Mouse (Mus musculus) hindbrain, postnatal 0 days (tissue): ENCODE results near the gene Bpifb9a. TPM values are rescaled to one million over a fixed set of nuclear protein-coding genes. Genes with fewer than 3 reads are reported as not detected.
A peak's percentile ranks its signal among the peaks of the same experiment; 100 is the strongest.
"Not testable (repeated sequence)": the region's sequence is repeated elsewhere in the genome, so short reads cannot be mapped to it uniquely, and the experiment has no call there.

ENCODE experiments used
- ATAC-seq: fragments of 200-750 bp; cut with Nextera tagmentation; 2 replicates; pipeline ENCODE4 v1.8.0; 2017; ENCODE audit warnings: mild to moderate bottlenecking, moderate TSS enrichment, moderate library complexity
- DNase-seq: peaks from one replicate; pipeline ENCODE4 v3.0.0-alpha.2; 2015; ENCODE audit warnings: low spot score
- H3K27ac ChIP-seq: fragments of 300-500 bp; sonication (generic); 2 replicates; pipeline ENCODE4 v1.5.1; 2014; ENCODE audit warnings: mild to moderate bottlenecking
- H3K27me3 ChIP-seq: fragments of 300-500 bp; sonication (generic); 2 replicates; pipeline ENCODE4 v1.6.1; 2014; ENCODE audit warnings: low read length, mixed read lengths; ENCODE audit not compliant: insufficient read depth
- H3K36me3 ChIP-seq: fragments of 300-500 bp; sonication (generic); 2 replicates; pipeline ENCODE4 v1.6.1; 2014; ENCODE audit warnings: low read length, mixed read lengths; ENCODE audit not compliant: insufficient read depth
- H3K4me1 ChIP-seq: fragments of 300-500 bp; sonication (generic); 2 replicates; pipeline ENCODE4 v1.6.1; 2014; ENCODE audit warnings: antibody characterized with exemption, low read length, mixed read lengths; ENCODE audit not compliant: insufficient read depth
- H3K4me2 ChIP-seq: fragments of 300-500 bp; sonication (generic); 2 replicates; pipeline ENCODE4 v1.6.1; 2014; ENCODE audit warnings: low read depth, mild to moderate bottlenecking, low read length, moderate library complexity, mixed read lengths
- H3K4me3 ChIP-seq: fragments of 300-500 bp; sonication (generic); 2 replicates; pipeline ENCODE4 v1.5.1; 2014; ENCODE audit warnings: low read length
- H3K9ac ChIP-seq: fragments of 300-500 bp; sonication (generic); replicated peaks from 2 replicates; pipeline ENCODE4 v1.6.1; 2014; ENCODE audit warnings: mild to moderate bottlenecking, low read length, moderate library complexity, mixed read lengths
- H3K9me3 ChIP-seq: fragments of 300-500 bp; sonication (generic); 2 replicates; pipeline ENCODE4 v1.6.1; 2016; ENCODE audit warnings: low read length, mixed read lengths
- CTCF ChIP-seq: IDR thresholded peaks from 2 replicates; pipeline ENCODE4 v1.5.1; 2016; ENCODE audit warnings: antibody characterized with exemption, control low read depth, low read depth
- WGBS: fragments of 180-500 bp; shearing (Covaris S2); extraction: QIAGEN DNeasy Blood & Tissue Kit; methylation state at CpG from one replicate; pipeline ENCODE4 v1.1.7; 2014; 5-methylcytosine and 5-hydroxymethylcytosine counted together
- polyA plus RNA-seq: library from polyadenylated mRNA; unstranded; fragments of >200 nt; fragmentation: Nextera tagmentation; extraction: Ambion mirVana; gene quantifications from 2 replicates; pipeline ENCODE4 v1.2.1, GENCODE M21; 2015
- total RNA-seq: library from RNA; depleted of rRNA; stranded (reverse); fragments of >200 nt; gene quantifications from 2 replicates; pipeline ENCODE4 v1.2.3, GENCODE M21; 2014; rRNA removed

Gene Bpifb9a
- total RNA-seq (not detected in 2 replicates), polyA plus RNA-seq (0.44 TPM in 1 of 2 replicates, not detected in the other)

- not testable (repeated sequence) for H3K4me1 ChIP-seq, ATAC-seq, H3K27ac ChIP-seq, H3K4me2 ChIP-seq, H3K9me3 ChIP-seq, H3K27me3 ChIP-seq, H3K36me3 ChIP-seq, H3K9ac ChIP-seq, DNase-seq, H3K4me3 ChIP-seq
- WGBS: 81% methylated on average over 5 of the region's 5 CpGs
These were observed at the start of gene Bpifb9a for GRCm38 (mm10) chr2:154257554-154257953. Gene Bpifb9a, plus strand, starts transcription at chr2:154257854.

GRCm38 (mm10) chr2:154209112-154209511 lies 48.5 kb upstream of the Bpifb9a start:
- Histone ChIP-seq H3K27me3 (no peaks in the 10 kb centered on the region), H3K36me3 (no peaks in the 10 kb centered on the region), H3K4me3 (no peak overlapping the region), H3K4me1 (no peaks in the 10 kb centered on the region), H3K27ac (no peak overlapping the region), H3K9ac (no peak overlapping the region), H3K4me2 (no peak overlapping the region), H3K9me3 (no peaks in the 10 kb centered on the region)
- ATAC-seq (peak; percentile 14; the same call in 1 of the 2 replicates), DNase-seq (peak; percentile 78)
- 12% methylated on average over 3 of the region's 3 CpGs for WGBS
- peak; percentile 79 for TF ChIP-seq CTCF

GRCm38 (mm10) chr2:154211121-154211520 lies 46.5 kb upstream of the Bpifb9a start:
- H3K4me3 ChIP-seq: no peak overlapping the region
- H3K9ac ChIP-seq: no peak overlapping the region
- no peak overlapping the region for H3K27ac ChIP-seq
- no peaks in the 10 kb centered on the region for H3K36me3 ChIP-seq
- TF ChIP-seq CTCF: no peak
- 23% methylated on average over 1 of the region's 1 CpGs for WGBS
- no peaks in the 10 kb centered on the region for H3K9me3 ChIP-seq
- peak; percentile 39 for DNase-seq
- no peak overlapping the region for H3K4me2 ChIP-seq
- no peaks in the 10 kb centered on the region for H3K4me1 ChIP-seq
- peak; percentile 45; the same call in 1 of the 2 replicates for ATAC-seq
- no peaks in the 10 kb centered on the region for H3K27me3 ChIP-seq

GRCm38 (mm10) chr2:154211881-154212280 lies 45.8 kb upstream of the Bpifb9a start:
- Histone ChIP-seq H3K9ac (no peak overlapping the region), H3K27me3 (no peaks in the 10 kb centered on the region), H3K4me1 (no peaks in the 10 kb centered on the region), H3K4me2 (no peak overlapping the region), H3K27ac (no peak overlapping the region), H3K36me3 (no peaks in the 10 kb centered on the region), H3K9me3 (no peaks in the 10 kb centered on the region), H3K4me3 (no peak overlapping the region)
- TF ChIP-seq CTCF: no peak
- ATAC-seq (no peak), DNase-seq (no peak)
- WGBS: 85% methylated on average over 4 of the region's 4 CpGs

GRCm38 (mm10) chr2:154215191-154215590 lies 42.5 kb upstream of the Bpifb9a start:
- H3K27me3 ChIP-seq: no peaks in the 10 kb centered on the region
- WGBS: 20% methylated on average over 5 of the region's 5 CpGs
- DNase-seq (peak; percentile 79), ATAC-seq (no peak)
- H3K4me3 ChIP-seq: no peak overlapping the region
- no peak overlapping the region for H3K27ac ChIP-seq
- H3K9ac ChIP-seq: no peak overlapping the region
- no peak overlapping the region for H3K4me2 ChIP-seq
- no peaks in the 10 kb centered on the region for H3K4me1 ChIP-seq
- H3K9me3 ChIP-seq: no peaks in the 10 kb centered on the region
- H3K36me3 ChIP-seq: no peaks in the 10 kb centered on the region
- TF ChIP-seq CTCF: peak; percentile 87

- H3K27me3 ChIP-seq: no peaks in the 10 kb centered on the region
- H3K27ac ChIP-seq: no peak overlapping the region
- no peak for DNase-seq
- no peak for ATAC-seq
- no peak overlapping the region for H3K4me2 ChIP-seq
- H3K4me3 ChIP-seq: no peak overlapping the region
- 88% methylated on average over 5 of the region's 5 CpGs for WGBS
- H3K9ac ChIP-seq: no peak overlapping the region
- TF ChIP-seq CTCF: no peak
- H3K4me1 ChIP-seq: peaks cover 18% of the 10 kb centered on the region
- no peaks in the 10 kb centered on the region for H3K9me3 ChIP-seq
- H3K36me3 ChIP-seq: no peaks in the 10 kb centered on the region
These were observed 37.7 kb upstream of the Bpifb9a start for GRCm38 (mm10) chr2:154219950-154220349.

GRCm38 (mm10) chr2:154223265-154223916 lies 34.3 kb upstream of the Bpifb9a start, which contains the start of gene Bpifb5:
Gene Bpifb5, plus strand, starts transcription at chr2:154223742.
- WGBS: 6% methylated on average over 14 of the region's 14 CpGs
- DNase-seq: peak; percentile 90
- H3K27me3 ChIP-seq: no peaks in the 10 kb centered on the region
- H3K4me1 ChIP-seq: peaks cover 18% of the 10 kb centered on the region
- H3K9ac ChIP-seq: no peak within 1 kb of the TSS
- H3K4me2 ChIP-seq: 0 out of 2 replicates have a peak within 1 kb of the TSS, but pooled peaks have one; percentile 11
- no peaks in the 10 kb centered on the region for H3K36me3 ChIP-seq
- peak within 1 kb of the TSS; percentile 60; the same call in 1 of the 2 replicates for H3K27ac ChIP-seq
- no peak within 1 kb of the TSS for H3K4me3 ChIP-seq
- ATAC-seq: peak; percentile 93
- no peaks in the 10 kb centered on the region for H3K9me3 ChIP-seq
- TF ChIP-seq CTCF: no peak
